Mouse (Mus musculus) lung, postnatal 0 days (tissue): ENCODE results near the gene Casp6.

Source experiments
- CTCF ChIP-seq: IDR thresholded peaks from 2 replicates; pipeline ENCODE4 v1.5.1; 2016; ENCODE audit warnings: antibody characterized with exemption, mild to moderate bottlenecking
- EP300 ChIP-seq: IDR thresholded peaks from 2 replicates; pipeline ENCODE4 v1.6.1; 2016; ENCODE audit warnings: antibody characterized with exemption, mild to moderate bottlenecking, control low read depth

DNA sequence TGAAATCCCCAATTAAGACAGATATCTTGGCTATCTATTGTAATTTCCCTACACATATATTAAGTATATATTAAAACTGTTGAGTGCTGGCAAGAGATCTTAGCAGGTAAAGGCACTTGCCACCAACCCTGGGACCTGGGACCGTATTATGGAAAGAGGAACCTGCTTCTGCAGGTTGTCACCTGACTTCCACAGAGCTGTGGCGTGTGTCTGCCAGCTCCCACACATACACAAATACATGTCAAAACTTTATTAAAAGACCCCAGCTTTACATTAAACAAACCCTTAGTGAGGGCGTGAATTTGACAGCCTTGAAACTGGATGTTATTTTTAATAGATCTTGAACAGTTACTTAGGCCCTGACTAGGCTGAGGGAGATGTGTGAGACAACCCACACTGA, 2.1 kb downstream of the Casp6 start:
- TF ChIP-seq CTCF (no peak), EP300 (no peak)
